Comparison of ENCODE assay signal across 17 mouse cellular contexts in the genomic region with DNA sequence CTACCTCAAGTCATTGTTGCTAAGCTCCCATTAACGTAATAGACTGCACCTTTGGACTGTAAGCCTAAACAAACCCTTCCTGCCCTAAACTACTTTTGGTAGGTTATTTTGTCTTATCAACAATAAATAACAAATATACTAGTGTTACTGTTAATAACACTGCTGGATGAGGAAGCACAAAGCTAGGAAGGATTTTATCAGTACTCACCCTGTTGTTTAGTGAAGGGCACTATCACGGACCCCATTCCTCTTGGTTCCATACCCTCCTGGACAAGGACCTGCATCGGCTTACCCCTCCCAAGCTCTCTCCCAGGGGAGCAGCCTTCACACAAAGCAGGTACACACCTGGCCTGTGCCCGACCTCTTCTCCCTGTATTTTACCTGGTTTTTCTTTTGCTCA.
"Had no signal": no experiment of that assay in that cellular context is flagged by ENCODE, and none has a peak within 500 bp of the region (broad histone marks: within the 10 kb centered on the region; RNA-seq: fewer than 3 reads in every experiment).

No protein-coding gene starts in this region.

- H3K4me2 ChIP-seq: lung, embryonic 15.5 days; midbrain, embryonic 11.5 days; midbrain, embryonic 13.5 days; midbrain, embryonic 15.5 days; neural tube, embryonic 12.5 days; stomach, embryonic 15.5 days had no signal

- ATAC-seq: lung, postnatal 0 days; midbrain, embryonic 13.5 days; midbrain, embryonic 15.5 days had no signal

- H3K27ac ChIP-seq: lung, embryonic 15.5 days; macrophage; midbrain, embryonic 13.5 days; midbrain, embryonic 15.5 days; neural tube, embryonic 12.5 days; stomach, embryonic 15.5 days; stomach, postnatal 0 days had no signal

- H3K9me3 ChIP-seq: lung, embryonic 15.5 days; megakaryocyte, embryonic 14.5 days; midbrain, embryonic 13.5 days; midbrain, embryonic 15.5 days; neural tube, embryonic 12.5 days; stomach, embryonic 15.5 days had no signal

- H3K27me3 ChIP-seq: lung, embryonic 15.5 days; midbrain, embryonic 13.5 days; midbrain, embryonic 15.5 days; neural tube, embryonic 12.5 days; stomach, embryonic 15.5 days had no signal

- DNase-seq: lung, adult 18-20 months; lung, postnatal 14 days; lung, postnatal 36 days; right cerebral cortex, postnatal 14 days; thymus, adult 2 months; thymus, postnatal 25 days; thymus, postnatal 4 days had no signal

- H3K9ac ChIP-seq: lung, embryonic 15.5 days; midbrain, embryonic 13.5 days; midbrain, embryonic 15.5 days; neural tube, embryonic 12.5 days; stomach, embryonic 15.5 days had no signal

- H3K4me1 ChIP-seq: lung, embryonic 15.5 days; stomach, embryonic 15.5 days had no signal

- H3K36me3 ChIP-seq: lung, embryonic 15.5 days; midbrain, embryonic 15.5 days; neural tube, embryonic 12.5 days; stomach, embryonic 15.5 days had no signal

- H3K4me3 ChIP-seq: lung, embryonic 15.5 days; megakaryocyte, embryonic 14.5 days; midbrain, embryonic 13.5 days; midbrain, embryonic 15.5 days; neural tube, embryonic 12.5 days; stomach, embryonic 15.5 days had no signal
